Mouse (Mus musculus) myocyte (in vitro differentiated cells): ENCODE measurements around the gene Ralgapa2. TPM values are rescaled to one million over a fixed set of nuclear protein-coding genes. Genes with fewer than 3 reads are reported as not detected.

Experiments
- H3K27me3 ChIP-seq: one replicate; pipeline ENCODE4 v1.6.1; 2011; ENCODE audit not compliant: control insufficient read depth, insufficient read depth, insufficient read length
- H3K36me3 ChIP-seq: one replicate; pipeline ENCODE4 v1.6.1; 2011; ENCODE audit not compliant: control insufficient read depth, insufficient read depth
- H3K4me2 ChIP-seq: one replicate; pipeline ENCODE4 v1.6.1; 2011; ENCODE audit warnings: low read depth, control low read depth
- H3K4me3 ChIP-seq: one replicate; pipeline ENCODE4 v1.5.1; 2011; ENCODE audit warnings: mild to moderate bottlenecking, control low read depth, moderate library complexity
- H3K79me2 ChIP-seq: one replicate; pipeline ENCODE4 v1.6.1; 2011; ENCODE audit not compliant: control insufficient read depth, insufficient read depth
- H3ac ChIP-seq: one replicate; pipeline ENCODE4 v1.6.1; 2011; ENCODE audit not compliant: control insufficient read depth, insufficient read length
- CEBPB ChIP-seq: IDR thresholded peaks from 2 replicates; pipeline ENCODE4 v1.6.1; 2011; ENCODE audit warnings: mild to moderate bottlenecking, moderate library complexity; ENCODE audit not compliant: poor library complexity, insufficient read depth, severe bottlenecking
- E2F4 ChIP-seq: IDR thresholded peaks from one replicate; pipeline ENCODE4 v1.6.1; 2011; ENCODE audit warnings: mild to moderate bottlenecking, control low read depth, moderate library complexity; ENCODE audit not compliant: insufficient read depth
- MAX ChIP-seq: IDR thresholded peaks from one replicate; pipeline ENCODE4 v1.6.1; 2011; ENCODE audit warnings: low read depth, mild to moderate bottlenecking, control low read depth
- MYOD1 ChIP-seq, 3 experiments: IDR thresholded peaks; one replicate each; pipeline ENCODE4 v1.6.1; 2011; ENCODE audit warnings: control low read depth in 2 of 3, low read depth in 2 of 3, mild to moderate bottlenecking in 2 of 3, moderate library complexity in 1 of 3; ENCODE audit not compliant: insufficient read length in 2 of 3, control insufficient read depth in 1 of 3
- MYOG ChIP-seq, 3 experiments: IDR thresholded peaks; one replicate each; pipeline ENCODE4 v1.6.1; 2011; ENCODE audit warnings: control low read depth in 2 of 3, low read depth in 2 of 3, mild to moderate bottlenecking in 2 of 3; ENCODE audit not compliant: insufficient read length in 2 of 3, control insufficient read depth in 1 of 3, insufficient read depth in 1 of 3
- POLR2A ChIP-seq: IDR thresholded peaks from one replicate; pipeline ENCODE4 v1.6.1; 2011; ENCODE audit warnings: low read depth, mild to moderate bottlenecking, control low read depth, moderate library complexity; ENCODE audit not compliant: insufficient read length
- POLR2AphosphoS2 ChIP-seq: IDR thresholded peaks from one replicate; pipeline ENCODE4 v1.6.1; 2011; ENCODE audit warnings: low read depth, control low read depth; ENCODE audit not compliant: insufficient read length
- REST ChIP-seq: IDR thresholded peaks from one replicate; pipeline ENCODE4 v1.6.1; 2011; ENCODE audit warnings: mild to moderate bottlenecking, control low read depth, moderate library complexity; ENCODE audit not compliant: insufficient read depth, insufficient read length
- SRF ChIP-seq: IDR thresholded peaks from one replicate; pipeline ENCODE4 v1.6.1; 2011; ENCODE audit warnings: low read depth; ENCODE audit not compliant: control insufficient read depth, insufficient read length
- TCF12 ChIP-seq: IDR thresholded peaks from one replicate; pipeline ENCODE4 v1.6.1; 2011; ENCODE audit warnings: mild to moderate bottlenecking, control low read depth; ENCODE audit not compliant: poor library complexity, insufficient read depth, severe bottlenecking
- TCF3 ChIP-seq: IDR thresholded peaks from one replicate; pipeline ENCODE4 v1.6.1; 2011; ENCODE audit warnings: low read depth, control low read depth; ENCODE audit not compliant: insufficient read length
- USF1 ChIP-seq: IDR thresholded peaks from one replicate; pipeline ENCODE4 v1.6.1; 2011; ENCODE audit warnings: low read depth, mild to moderate bottlenecking, control low read depth, moderate library complexity
- polyA plus RNA-seq: library from polyadenylated mRNA; unstranded; fragments of >200 nt; fragmentation: generic; extraction: Trizol; gene quantifications from one replicate; pipeline ENCODE4 v1.2.1, GENCODE M21; 2012; ENCODE audit warnings: missing spikeins

Gene Ralgapa2
- polyA plus RNA-seq, 1 experiment, result 1.8 TPM

- H3K4me2 ChIP-seq, result no peak overlapping the region
- no peaks in the 10 kb centered on the region for H3K36me3 ChIP-seq
- TF ChIP-seq MYOG (IDR thresholded peaks at IDR 0.05; ENCODE audit: control insufficient read depth in 1 of 3, insufficient read depth in 1 of 3, insufficient read length in 2 of 3, low read depth in 2 of 3), result no peak
- no peak for TF ChIP-seq REST
- no peak for TF ChIP-seq E2F4
- TF ChIP-seq SRF, result no peak
- no peak for TF ChIP-seq USF1
- no peaks in the 10 kb centered on the region for H3K79me2 ChIP-seq
- no peak overlapping the region for H3ac ChIP-seq
- no peaks in the 10 kb centered on the region for H3K27me3 ChIP-seq
- no peak overlapping the region for H3K4me3 ChIP-seq
Observed at GRCm38 (mm10) chr2:146457494-146457893, 54.6 kb downstream of the Ralgapa2 start.

- Histone ChIP-seq H3K4me3 (no peak overlapping the region), H3K27me3 (no peaks in the 10 kb centered on the region), H3K4me2 (no peak overlapping the region), H3K79me2 (no peaks in the 10 kb centered on the region), H3ac (no peak overlapping the region), H3K36me3 (no peaks in the 10 kb centered on the region)
- no peak for TF ChIP-seq CEBPB
- TF ChIP-seq POLR2A, result no peak
- no peak for TF ChIP-seq SRF
- no peak for TF ChIP-seq USF1
- no peak for TF ChIP-seq MYOD1 (IDR thresholded peaks at IDR 0.05; ENCODE audit: control insufficient read depth in 1 of 3, insufficient read length in 2 of 3, low read depth in 2 of 3)
- no peak for TF ChIP-seq MYOG (IDR thresholded peaks at IDR 0.05; ENCODE audit: control insufficient read depth in 1 of 3, insufficient read depth in 1 of 3, insufficient read length in 2 of 3, low read depth in 2 of 3)
- no peak for TF ChIP-seq MAX
- TF ChIP-seq E2F4, result no peak
- no peak for TF ChIP-seq REST
- TF ChIP-seq POLR2AphosphoS2, result no peak
- no peak for TF ChIP-seq TCF12
- no peak for TF ChIP-seq TCF3
Observed at GRCm38 (mm10) chr2:146456612-146457011, 55.5 kb downstream of the Ralgapa2 start.

GRCm38 (mm10) chr2:146456062-146456461 is 56.1 kb downstream of the Ralgapa2 start:
- H3K4me2 ChIP-seq, result no peak overlapping the region
- no peaks in the 10 kb centered on the region for H3K79me2 ChIP-seq
- no peak overlapping the region for H3ac ChIP-seq
- peak in 1 of 3 experiments; percentile 27 for TF ChIP-seq MYOG (IDR thresholded peaks at IDR 0.05; ENCODE audit: control insufficient read depth in 1 of 3, insufficient read depth in 1 of 3, insufficient read length in 2 of 3, low read depth in 2 of 3)
- no peak for TF ChIP-seq TCF12
- peak in 2 of 3 experiments; percentile 21 to 67 for TF ChIP-seq MYOD1 (IDR thresholded peaks at IDR 0.05; ENCODE audit: control insufficient read depth in 1 of 3, insufficient read length in 2 of 3, low read depth in 2 of 3)
- no peaks in the 10 kb centered on the region for H3K27me3 ChIP-seq
- no peak overlapping the region for H3K4me3 ChIP-seq
- no peaks in the 10 kb centered on the region for H3K36me3 ChIP-seq

- H3K4me3 ChIP-seq, result no peak overlapping the region
- no peak overlapping the region for H3ac ChIP-seq
- H3K27me3 ChIP-seq, result no peaks in the 10 kb centered on the region
- no peaks in the 10 kb centered on the region for H3K79me2 ChIP-seq
- no peak overlapping the region for H3K4me2 ChIP-seq
- TF ChIP-seq USF1 (no peak), E2F4 (no peak), TCF12 (no peak), MYOG (IDR thresholded peaks at IDR 0.05; ENCODE audit: control insufficient read depth in 1 of 3, insufficient read depth in 1 of 3, insufficient read length in 2 of 3, low read depth in 2 of 3) (no peak)
- no peaks in the 10 kb centered on the region for H3K36me3 ChIP-seq
Observed at GRCm38 (mm10) chr2:146444009-146444408, 68.1 kb downstream of the Ralgapa2 start.

GRCm38 (mm10) chr2:146443291-146443875 is 68.8 kb downstream of the Ralgapa2 start:
- no peak overlapping the region for H3K4me2 ChIP-seq
- H3K4me3 ChIP-seq, result no peak overlapping the region
- H3K79me2 ChIP-seq, result no peaks in the 10 kb centered on the region
- H3K27me3 ChIP-seq, result no peaks in the 10 kb centered on the region
- no peak overlapping the region for H3ac ChIP-seq
- TF ChIP-seq TCF12 (no peak), MAX (no peak), USF1 (no peak), SRF (no peak), MYOG (IDR thresholded peaks at IDR 0.05; ENCODE audit: control insufficient read depth in 1 of 3, insufficient read depth in 1 of 3, insufficient read length in 2 of 3, low read depth in 2 of 3) (no peak), REST (no peak), CEBPB (no peak), POLR2AphosphoS2 (no peak), TCF3 (no peak), MYOD1 (IDR thresholded peaks at IDR 0.05; ENCODE audit: control insufficient read depth in 1 of 3, insufficient read length in 2 of 3, low read depth in 2 of 3) (no peak), POLR2A (no peak), E2F4 (no peak)
- no peaks in the 10 kb centered on the region for H3K36me3 ChIP-seq
